Comparison of ENCODE assay signal across 17 mouse cellular contexts in the genomic region with DNA sequence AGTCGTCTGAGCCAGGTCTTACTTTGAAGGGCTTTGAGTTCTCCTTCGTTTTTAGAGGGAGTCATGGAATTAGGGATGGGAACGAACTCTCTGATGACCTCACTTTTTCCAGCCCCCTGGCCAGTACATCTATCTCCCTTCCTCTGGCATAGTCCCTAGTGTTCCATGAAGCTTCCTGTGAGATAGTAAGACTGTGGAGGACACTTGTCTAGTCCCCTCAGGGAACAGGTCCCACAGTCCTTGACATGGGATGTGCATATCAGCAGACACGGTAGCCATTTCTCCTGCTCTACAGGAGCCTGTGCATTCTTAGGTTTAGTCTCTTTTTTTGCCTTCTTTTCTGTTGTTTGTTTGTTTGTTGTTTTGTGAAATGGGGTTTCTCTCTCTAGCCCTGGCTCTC.
A peak's percentile ranks its signal among the peaks of the same experiment; 100 is the strongest.
DNase-seq lines count a peak whose midpoint lies in the region; ATAC-seq and TF ChIP-seq lines count a peak whose summit lies in the region.
"Had no signal": no experiment of that assay in that cellular context is flagged by ENCODE, and none has a peak within 500 bp of the region (broad histone marks: within the 10 kb centered on the region; RNA-seq: fewer than 3 reads in every experiment).

No protein-coding gene starts in this region.

- intact Hi-C loops in heart, adult 2 months (cut with DNase I): no loop called here
- intact Hi-C loops in heart, postnatal 25 days (cut with DNase I): no loop called here

- no peak; the same call in 1 of the 2 replicates for ATAC-seq in heart, embryonic 11.5 days (replicated peaks; ENCODE audit: insufficient number of reproducible peaks, low FRiP score, low TSS enrichment)
- ATAC-seq in heart, embryonic 15.5 days (replicated peaks; ENCODE audit: insufficient number of reproducible peaks, insufficient read depth, low FRiP score, low read depth): peak; percentile 47; the same call in 1 of the 2 replicates
- ATAC-seq in lung, postnatal 0 days: no peak
- ATAC-seq: forebrain, embryonic 15.5 days; hindbrain, postnatal 0 days had no signal

- no peaks in the 10 kb centered on the region for H3K9me3 ChIP-seq in heart, embryonic 11.5 days (replicated peaks; ENCODE audit: control insufficient read depth, low read length)
- no peaks in the 10 kb centered on the region for H3K9me3 ChIP-seq in heart, embryonic 15.5 days (replicated peaks)
- no peaks in the 10 kb centered on the region for H3K9me3 ChIP-seq in lung, postnatal 0 days (ENCODE audit: low read length)
- no peaks in the 10 kb centered on the region for H3K9me3 ChIP-seq in limb, embryonic 10.5 days (replicated peaks)
- H3K9me3 ChIP-seq: embryonic facial prominence, embryonic 10.5 days; forebrain, embryonic 15.5 days had no signal

- no peaks in the 10 kb centered on the region for H3K36me3 ChIP-seq in heart, adult 2 months (ENCODE audit: control insufficient read depth, insufficient read depth, low read length)
- H3K36me3 ChIP-seq in heart, embryonic 11.5 days (ENCODE audit: control insufficient read depth, insufficient read depth, low read length): no peaks in the 10 kb centered on the region
- H3K36me3 ChIP-seq in heart, embryonic 15.5 days: no peaks in the 10 kb centered on the region
- no peaks in the 10 kb centered on the region; the same call in 1 of the 2 replicates for H3K36me3 ChIP-seq in lung, postnatal 0 days (ENCODE audit: insufficient read depth, low read length)
- 0 out of 2 replicates have a peak, but pooled peaks cover 7% of the 10 kb centered on the region for H3K36me3 ChIP-seq in limb, embryonic 10.5 days
- H3K36me3 ChIP-seq: forebrain, embryonic 15.5 days had no signal

- H3K4me3 ChIP-seq in heart, adult 2 months: no peak overlapping the region
- no peak overlapping the region for H3K4me3 ChIP-seq in heart, embryonic 11.5 days (ENCODE audit: low read depth, low read length)
- no peak overlapping the region for H3K4me3 ChIP-seq in heart, embryonic 15.5 days
- no peak overlapping the region for H3K4me3 ChIP-seq in lung, postnatal 0 days (ENCODE audit: low read depth, low read length)
- H3K4me3 ChIP-seq in limb, embryonic 10.5 days: no peak overlapping the region
- H3K4me3 ChIP-seq: embryonic facial prominence, embryonic 10.5 days; forebrain, embryonic 15.5 days had no signal

- no peak overlapping the region for H3K9ac ChIP-seq in heart, adult 2 months (ENCODE audit: low read depth, low read length)
- no peak overlapping the region for H3K9ac ChIP-seq in heart, embryonic 11.5 days (ENCODE audit: low read depth, low read length)
- H3K9ac ChIP-seq in heart, embryonic 15.5 days: no peak overlapping the region
- H3K9ac ChIP-seq in lung, postnatal 0 days (replicated peaks; ENCODE audit: low read depth): no peak overlapping the region
- H3K9ac ChIP-seq: forebrain, embryonic 15.5 days had no signal

- no peaks in the 10 kb centered on the region for H3K27me3 ChIP-seq in heart, adult 2 months (ENCODE audit: control insufficient read depth, insufficient read depth, low read length)
- H3K27me3 ChIP-seq in heart, embryonic 11.5 days (ENCODE audit: control insufficient read depth, insufficient read depth, low read length): no peaks in the 10 kb centered on the region
- H3K27me3 ChIP-seq in heart, embryonic 15.5 days: no peaks in the 10 kb centered on the region
- no peaks in the 10 kb centered on the region for H3K27me3 ChIP-seq in lung, postnatal 0 days (replicated peaks; ENCODE audit: insufficient read depth, low read length)
- no peaks in the 10 kb centered on the region for H3K27me3 ChIP-seq in limb, embryonic 10.5 days (ENCODE audit: low read depth, poor library complexity, severe bottlenecking)
- H3K27me3 ChIP-seq: forebrain, embryonic 15.5 days had no signal

- TF ChIP-seq EP300 in heart, adult 2 months (IDR thresholded peaks at IDR 0.05; ENCODE audit: insufficient read depth, low read depth, low read length): no peak
- no peak for TF ChIP-seq EP300 in lung, postnatal 0 days (IDR thresholded peaks at IDR 0.05)

- no peak for TF ChIP-seq CTCF in heart, adult 2 months (IDR thresholded peaks at IDR 0.05)
- TF ChIP-seq CTCF in lung, postnatal 0 days (IDR thresholded peaks at IDR 0.05): no peak

- H3K27ac ChIP-seq in heart, adult 2 months: peak overlapping the region; percentile 26
- no peak overlapping the region for H3K27ac ChIP-seq in heart, embryonic 11.5 days (ENCODE audit: low read depth, low read length)
- H3K27ac ChIP-seq in heart, embryonic 15.5 days: no peak overlapping the region
- H3K27ac ChIP-seq in lung, postnatal 0 days (ENCODE audit: low read length): no peak overlapping the region
- H3K27ac ChIP-seq in limb, embryonic 10.5 days: peak overlapping the region; percentile 71
- H3K27ac ChIP-seq: embryonic facial prominence, embryonic 10.5 days; hindbrain, postnatal 0 days had no signal

- peaks cover 2% of the 10 kb centered on the region for H3K4me1 ChIP-seq in heart, adult 2 months (ENCODE audit: control insufficient read depth, insufficient read depth, low read length)
- H3K4me1 ChIP-seq in heart, embryonic 11.5 days (ENCODE audit: control insufficient read depth, insufficient read depth, low read length): peaks cover 35% of the 10 kb centered on the region
- peaks cover 30% of the 10 kb centered on the region for H3K4me1 ChIP-seq in heart, embryonic 15.5 days (replicated peaks)
- H3K4me1 ChIP-seq in lung, postnatal 0 days (ENCODE audit: insufficient read depth, low read depth, low read length): no peaks in the 10 kb centered on the region
- peaks cover 58% of the 10 kb centered on the region for H3K4me1 ChIP-seq in limb, embryonic 10.5 days

- no peak for TF ChIP-seq POLR2A in heart, adult 2 months (IDR thresholded peaks at IDR 0.05; ENCODE audit: insufficient read depth, low read depth, low read length)

- DNase-seq in heart, adult 2 months: peak in 1 of 2 experiments; percentile 11
- no peak for DNase-seq in heart, postnatal 25 days (ENCODE audit: low spot score)
- DNase-seq in lung, postnatal 36 days: peak; percentile 1
- no peak for DNase-seq in lung, postnatal 0 days (ENCODE audit: low spot score)
- no peak for DNase-seq in limb, embryonic 10.5 days (ENCODE audit: low spot score)
- DNase-seq: adrenal gland, adult 8-10 months; adrenal gland, postnatal 36 days; cerebellum, adult 2 months; cerebellum, postnatal 10 days; gastrocnemius, postnatal 36 days; kidney, adult 11 months; kidney, adult 9 months had no signal

- H3K79me2 ChIP-seq in heart, adult 2 months (replicated peaks; ENCODE audit: control insufficient read depth, insufficient read depth, low read length): no peaks in the 10 kb centered on the region

- WGBS in heart, adult 2 months: 24% methylated on average over 4 of the region's 4 CpGs
- 30% methylated on average over 4 of the region's 4 CpGs for WGBS in heart, embryonic 11.5 days (ENCODE audit: insufficient replicate concordance)
- 27% methylated on average over 4 of the region's 4 CpGs for WGBS in heart, embryonic 15.5 days
- 51% methylated on average over 4 of the region's 4 CpGs for WGBS in lung, postnatal 0 days
- 50% methylated on average over 4 of the region's 4 CpGs for WGBS in limb, embryonic 10.5 days

- H3K4me2 ChIP-seq in heart, embryonic 11.5 days: no peak overlapping the region
- H3K4me2 ChIP-seq in heart, embryonic 15.5 days: no peak overlapping the region
- H3K4me2 ChIP-seq in lung, postnatal 0 days (replicated peaks; ENCODE audit: low read depth, low read length): no peak overlapping the region
- H3K4me2 ChIP-seq: forebrain, embryonic 15.5 days had no signal

Comparison
In these comparisons a context has a peak if more than half of its experiments do, and no peak if none do; other contexts are left out.
1. H3K27ac ChIP-seq: peak in heart, adult 2 months (single experiment) and limb, embryonic 10.5 days (single experiment); none in heart, embryonic 11.5 days (single experiment), heart, embryonic 15.5 days (single experiment) and lung, postnatal 0 days (single experiment).